Mouse (Mus musculus) fat pad, adult 2 months (tissue): Measurements from ENCODE around the gene Muc1.
"Not testable (repeated sequence)": the region's sequence is repeated elsewhere in the genome, so short reads cannot be mapped to it uniquely, and the experiment has no call there.

Experiments
- DNase-seq: peaks from one replicate; pipeline ENCODE4 v3.0.0-alpha.2; 2011; ENCODE audit warnings: low read depth, low spot score; ENCODE audit errors: extremely low read depth

Muc1 gene

DNA sequence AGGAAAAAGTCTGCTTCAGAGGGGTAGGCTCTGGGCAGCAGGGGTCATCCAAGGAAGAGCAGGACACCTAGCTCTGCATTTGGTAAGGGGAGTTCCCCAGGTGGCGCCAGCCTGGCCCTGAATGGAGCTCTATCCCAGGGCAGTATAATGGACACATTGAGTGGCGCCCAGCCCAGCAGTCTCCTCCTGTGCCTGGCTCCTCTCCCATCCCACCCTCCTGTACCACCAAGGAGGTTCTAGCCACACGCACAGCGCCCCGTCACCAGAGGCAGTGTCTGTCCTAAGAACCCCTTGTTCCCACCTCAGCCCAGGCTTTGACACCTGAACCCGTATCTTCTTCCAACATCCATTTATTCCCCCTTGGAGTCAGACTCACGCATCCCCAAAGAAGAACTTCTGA is 19.1 kb upstream of the Muc1 start:
- DNase-seq = no peak

DNA sequence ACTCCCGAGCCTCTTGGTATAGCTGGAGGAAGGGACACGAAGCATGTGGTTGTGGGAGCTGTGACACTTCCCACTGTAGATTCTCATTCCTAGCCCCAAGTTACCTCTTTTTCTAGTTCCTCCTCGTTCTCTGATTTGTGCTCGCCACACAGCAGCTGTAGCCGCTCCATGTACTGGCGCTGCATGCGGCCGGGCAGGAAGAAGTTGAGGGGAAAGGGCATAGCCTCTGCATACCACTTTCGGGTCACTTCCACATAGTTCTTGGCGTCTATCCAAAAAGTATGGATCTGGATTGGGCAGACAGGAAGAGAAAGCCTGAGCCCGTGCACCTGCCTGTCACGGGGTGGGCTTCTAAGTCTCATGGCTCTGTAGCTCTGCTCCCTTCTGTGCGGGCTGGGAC is 18.7 kb upstream of the Muc1 start:
- no peak for DNase-seq

DNA sequence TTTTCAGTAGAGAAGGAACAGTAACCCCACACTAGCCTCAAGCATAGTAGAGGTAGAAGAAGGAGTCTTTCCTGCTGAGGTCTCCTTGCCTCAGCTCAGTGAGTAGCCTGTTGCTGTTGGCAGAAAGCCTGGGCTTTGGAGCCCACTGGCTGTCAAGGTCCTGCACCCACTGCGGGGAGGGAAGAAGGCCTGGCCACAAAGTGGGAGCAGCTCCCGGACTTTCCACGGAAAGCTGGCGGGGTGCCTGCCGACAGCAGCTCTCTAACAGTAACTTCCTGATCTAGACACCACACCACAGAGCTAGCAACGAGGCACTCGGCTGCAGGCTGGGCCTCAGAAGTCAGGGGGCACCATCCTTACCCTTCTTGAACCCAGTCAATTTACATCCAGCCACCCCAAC is 18.1 kb upstream of the Muc1 start:
- no peak for DNase-seq

DNA sequence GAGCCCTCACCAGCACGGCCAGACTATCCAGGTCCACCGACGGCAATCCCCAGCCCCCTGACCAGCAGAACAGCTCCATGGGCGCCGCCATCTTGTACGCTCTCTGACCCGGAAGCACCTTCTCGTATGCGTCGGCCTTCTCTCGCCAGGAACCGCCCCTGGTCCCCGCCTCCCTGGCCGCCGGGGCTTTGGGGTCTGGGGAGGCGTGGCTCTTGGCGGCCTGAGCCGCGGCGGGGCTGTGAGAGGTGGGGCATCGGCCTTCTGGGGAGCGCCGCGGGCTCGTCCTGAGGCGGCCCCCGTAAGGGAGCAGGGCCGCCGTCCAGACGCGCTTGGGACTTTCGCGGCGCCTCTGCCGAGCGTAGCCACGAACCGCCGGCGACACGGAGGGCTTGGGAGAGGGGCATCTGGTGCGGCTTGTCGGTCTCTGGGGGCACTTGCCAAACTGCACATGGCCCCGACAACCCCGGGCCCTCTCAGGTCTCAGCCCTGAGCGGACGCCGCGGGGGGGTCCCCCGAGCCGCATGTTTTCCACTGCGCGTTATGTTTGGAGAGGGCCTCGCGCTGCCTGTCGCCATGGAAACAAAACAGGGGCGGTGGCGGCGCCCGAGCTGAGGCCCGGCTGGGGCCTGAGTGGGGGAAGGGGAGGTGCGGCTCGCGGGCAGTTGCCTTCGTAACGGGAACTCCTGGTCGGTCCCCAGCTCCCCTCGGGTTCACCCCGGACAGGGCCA is 14.9 kb upstream of the Muc1 start:
- no peak for DNase-seq

DNA sequence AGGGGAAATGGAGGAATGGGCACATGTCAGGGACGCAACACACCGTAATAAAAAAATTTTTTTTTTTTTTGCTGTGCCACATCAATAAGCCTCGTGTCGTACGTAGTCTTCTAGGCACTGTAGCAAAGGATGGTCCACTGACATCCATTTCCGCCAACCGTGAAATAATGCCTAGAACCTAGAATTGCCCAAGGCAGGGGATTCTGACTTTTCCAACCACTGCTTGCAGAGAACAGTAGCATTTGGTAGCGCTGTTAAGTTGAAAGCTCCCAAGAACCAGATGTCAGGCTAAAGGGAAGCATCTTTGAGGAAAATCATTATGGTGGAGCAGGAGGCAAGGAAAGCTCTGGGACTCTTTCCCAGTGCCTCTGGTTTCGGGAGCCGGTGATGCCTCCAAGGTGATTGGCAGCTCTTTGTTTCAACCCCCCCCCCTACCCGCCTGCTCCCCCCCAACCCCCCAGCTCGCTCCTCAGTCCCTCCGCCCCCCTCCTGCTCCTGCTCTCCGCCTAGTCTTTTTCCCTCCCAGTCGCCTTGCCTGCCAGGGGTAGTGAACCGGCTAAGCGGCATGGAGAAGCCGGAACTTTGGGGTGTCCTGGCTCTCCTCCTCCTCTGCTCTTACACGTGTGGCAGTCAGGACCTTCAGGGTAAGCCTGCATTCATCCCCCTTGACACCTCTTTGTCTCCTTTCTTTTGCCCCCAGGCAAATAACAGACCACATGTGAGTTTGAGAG is 14.0 kb upstream of the Muc1 start, which contains the start of gene Thbs3:
TSS of gene Thbs3 (plus strand) at position 500 of the 731 bp plus-strand sequence.
- DNase-seq = no peak

DNA sequence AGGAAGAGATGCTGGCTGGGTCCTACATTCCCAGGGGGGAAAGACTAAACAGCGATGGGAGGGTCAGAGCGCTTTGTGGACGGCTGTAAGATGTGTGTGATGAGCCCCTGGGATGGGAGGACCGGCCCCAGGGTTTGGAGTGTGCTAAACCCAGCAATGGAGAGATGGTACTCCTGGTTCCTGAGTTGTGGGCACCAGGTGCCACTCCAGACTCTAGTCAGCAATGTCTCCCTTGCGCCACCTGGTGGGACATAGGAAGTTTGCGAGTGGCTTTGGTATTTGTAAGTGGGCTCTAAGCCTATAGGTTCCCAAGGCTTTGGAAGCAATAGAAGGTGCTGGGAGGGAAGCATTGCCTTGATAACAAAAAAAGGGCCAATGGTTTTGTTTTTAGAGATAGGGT is 13.0 kb upstream of the Muc1 start:
- no peak for DNase-seq

DNA sequence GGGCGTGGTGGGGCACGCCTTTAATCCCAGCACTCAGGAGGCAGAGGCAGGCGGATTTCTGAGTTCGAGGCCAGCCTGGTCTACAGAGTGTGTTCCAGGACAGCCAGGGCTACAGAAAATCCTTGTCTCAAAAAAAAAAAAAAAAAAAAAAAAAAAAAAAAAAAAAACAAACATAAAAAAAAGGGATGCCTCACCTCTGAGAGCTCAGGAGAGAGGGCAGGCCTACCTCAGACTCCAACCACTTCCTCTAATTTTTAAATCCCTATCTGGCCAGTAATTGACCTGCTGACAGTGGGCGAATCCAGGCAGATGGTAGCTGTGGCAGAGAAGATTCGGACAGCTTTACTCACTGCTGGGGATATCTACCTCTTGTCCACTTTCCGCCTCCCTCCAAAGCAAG is 12.4 kb upstream of the Muc1 start:
- not testable (repeated sequence) for DNase-seq

DNA sequence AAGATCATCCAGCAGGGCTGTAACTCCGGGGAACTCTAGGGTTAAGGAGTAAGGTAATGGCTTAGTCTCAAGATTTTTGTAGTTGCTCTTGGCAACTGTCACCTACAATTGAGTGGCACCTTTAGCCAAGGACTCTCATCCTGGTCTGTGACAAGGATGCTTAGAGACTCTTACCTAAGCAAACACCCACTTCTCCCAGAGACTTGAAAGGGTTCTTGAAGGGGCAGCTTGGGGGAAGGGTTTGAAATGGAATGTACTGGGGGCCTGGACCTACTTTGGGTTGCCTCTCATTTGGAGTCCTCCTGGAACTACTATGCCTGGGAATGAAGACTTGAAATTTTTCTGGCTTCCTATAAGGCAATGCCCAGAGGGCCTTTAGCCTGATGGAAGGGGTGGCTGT is 10.6 kb upstream of the Muc1 start:
- no peak for DNase-seq

DNA sequence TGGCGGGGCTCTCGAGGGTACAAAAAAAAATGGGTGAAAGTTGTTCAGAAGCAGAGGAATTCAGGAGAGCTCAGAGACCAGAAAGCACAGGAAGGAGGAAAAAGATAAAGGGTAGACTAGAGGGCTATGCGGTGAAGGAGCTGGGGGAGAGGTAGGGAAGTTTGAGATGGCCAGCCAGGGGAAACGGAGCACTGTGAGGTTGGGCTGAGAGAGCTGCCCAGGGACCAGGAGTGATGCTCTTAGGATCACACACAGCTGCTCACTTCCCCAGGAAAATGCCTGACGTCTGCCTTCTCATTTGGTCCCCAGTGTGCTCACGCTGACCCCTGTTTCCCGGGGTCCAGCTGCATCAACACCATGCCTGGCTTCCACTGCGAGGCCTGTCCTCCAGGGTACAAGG is 9.3 kb upstream of the Muc1 start:
- no peak for DNase-seq

DNA sequence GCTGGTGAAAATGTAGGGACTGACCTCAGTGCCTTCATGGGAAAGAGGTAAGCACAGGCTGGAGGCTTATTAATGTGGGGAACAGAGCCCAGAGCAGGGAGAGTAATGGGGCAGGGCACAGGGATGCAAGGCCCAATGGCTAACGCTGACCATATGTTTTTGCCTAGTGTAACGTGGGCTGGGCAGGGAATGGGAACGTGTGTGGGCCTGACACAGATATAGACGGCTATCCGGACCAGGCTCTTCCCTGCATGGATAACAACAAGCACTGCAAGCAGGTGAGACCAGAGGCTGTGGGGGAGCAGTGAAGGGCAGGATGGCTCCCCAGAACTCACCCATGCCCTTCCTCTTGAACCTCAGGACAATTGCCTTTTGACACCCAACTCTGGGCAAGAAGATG is 7.7 kb upstream of the Muc1 start:
- DNase-seq = no peak

DNA sequence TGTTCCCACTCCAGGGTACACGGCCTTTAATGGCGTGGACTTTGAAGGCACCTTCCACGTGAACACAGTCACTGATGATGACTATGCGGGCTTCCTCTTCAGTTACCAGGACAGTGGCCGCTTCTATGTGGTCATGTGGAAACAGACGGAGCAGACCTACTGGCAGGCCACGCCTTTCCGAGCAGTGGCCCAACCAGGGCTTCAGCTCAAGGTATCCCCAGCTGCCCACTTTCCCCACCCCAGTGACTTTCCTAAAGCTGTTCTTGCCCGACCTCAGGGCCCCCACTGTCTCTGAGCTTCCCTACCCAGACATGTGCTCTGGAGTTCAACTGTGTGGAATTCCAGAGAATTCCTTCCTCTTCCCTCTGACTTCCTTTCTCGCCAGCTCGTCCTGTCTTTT is 4.1 kb upstream of the Muc1 start:
- DNase-seq = no peak

DNA sequence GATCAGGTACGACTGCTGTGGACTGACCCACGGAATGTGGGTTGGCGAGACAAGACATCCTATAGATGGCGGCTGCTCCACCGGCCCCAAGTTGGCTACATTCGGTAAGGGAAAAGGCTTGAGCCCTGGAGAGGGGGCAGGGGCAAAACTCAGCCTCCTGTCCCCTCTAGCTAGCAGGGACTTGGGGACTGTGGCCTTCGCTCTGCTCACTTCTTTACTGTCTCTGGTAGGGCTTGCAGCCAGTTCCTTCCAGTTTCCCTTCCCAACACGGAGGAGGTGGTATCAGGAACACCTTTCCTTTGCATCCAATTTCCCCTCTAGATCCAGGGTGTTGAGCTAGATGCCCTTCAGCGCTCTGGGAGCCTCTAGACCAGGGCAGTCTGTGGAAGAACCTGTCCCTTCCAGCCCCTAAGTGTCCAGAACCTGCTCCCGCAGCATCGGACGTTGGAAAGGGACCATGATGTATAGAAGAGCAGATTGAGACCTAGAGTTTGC is 3.5 kb upstream of the Muc1 start:
- no peak for DNase-seq

DNA sequence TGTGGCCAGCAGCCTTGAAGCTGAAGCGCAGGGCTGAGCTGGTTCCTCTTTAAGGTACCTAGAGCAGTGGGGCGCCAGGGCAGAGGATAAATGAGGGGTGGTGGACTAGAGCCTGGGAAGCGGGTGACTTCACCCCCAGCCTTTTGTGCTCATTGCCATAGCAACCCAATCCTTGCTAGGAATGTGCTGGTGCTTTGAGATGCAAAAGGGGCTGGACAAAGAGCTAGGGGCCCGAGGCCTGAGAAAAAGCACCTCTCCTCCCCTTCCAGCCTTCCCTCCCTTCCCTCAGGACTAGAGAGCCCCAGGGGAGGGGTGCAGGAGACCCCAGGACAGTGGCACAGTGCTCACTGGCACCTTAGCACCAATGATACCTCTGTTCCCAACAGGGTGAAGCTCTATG is 2.9 kb upstream of the Muc1 start:
- DNase-seq = no peak

DNA sequence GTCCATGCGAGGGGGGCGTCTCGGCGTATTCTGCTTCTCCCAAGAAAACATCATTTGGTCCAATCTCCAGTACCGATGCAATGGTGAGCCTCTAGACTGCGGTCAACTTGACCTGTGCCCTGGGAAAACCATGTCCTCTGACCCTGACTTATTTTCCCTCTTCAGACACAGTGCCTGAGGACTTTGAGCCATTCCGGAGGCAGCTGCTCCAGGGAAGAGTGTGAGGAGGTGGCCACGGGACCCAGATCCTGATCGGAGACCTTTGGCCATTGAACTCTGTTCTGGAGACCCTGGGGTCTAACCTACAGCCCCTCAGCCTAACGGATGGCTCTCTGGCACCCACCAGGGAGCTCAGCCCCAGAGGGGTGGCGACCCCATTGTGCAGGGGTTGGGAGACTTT is 2.5 kb upstream of the Muc1 start:
- DNase-seq = no peak

DNA sequence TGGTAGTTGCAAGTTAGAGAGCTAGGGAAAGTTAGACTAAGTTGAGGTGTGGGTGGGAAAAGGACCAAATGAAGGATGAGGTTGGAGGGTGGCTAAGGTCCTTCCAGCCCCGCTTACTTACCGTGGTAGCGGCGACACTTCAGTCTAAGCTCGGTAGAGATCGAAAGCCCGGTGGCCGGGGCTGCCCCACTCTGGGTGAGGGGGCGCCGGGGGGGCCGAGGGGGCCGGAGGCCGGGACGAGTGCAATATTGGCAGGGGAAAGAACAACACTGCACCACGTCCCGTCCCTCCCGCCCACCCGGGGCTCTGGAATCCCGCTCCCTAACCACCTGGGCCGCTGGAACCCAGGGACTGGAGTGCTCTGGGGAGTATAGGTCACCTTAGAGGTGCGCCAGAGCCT is 2.0 kb upstream of the Muc1 start, which contains the start of gene Mtx1:
TSS of gene Mtx1 (minus strand) at position 189 of the 400 bp plus-strand sequence.
- DNase-seq = no peak

DNA sequence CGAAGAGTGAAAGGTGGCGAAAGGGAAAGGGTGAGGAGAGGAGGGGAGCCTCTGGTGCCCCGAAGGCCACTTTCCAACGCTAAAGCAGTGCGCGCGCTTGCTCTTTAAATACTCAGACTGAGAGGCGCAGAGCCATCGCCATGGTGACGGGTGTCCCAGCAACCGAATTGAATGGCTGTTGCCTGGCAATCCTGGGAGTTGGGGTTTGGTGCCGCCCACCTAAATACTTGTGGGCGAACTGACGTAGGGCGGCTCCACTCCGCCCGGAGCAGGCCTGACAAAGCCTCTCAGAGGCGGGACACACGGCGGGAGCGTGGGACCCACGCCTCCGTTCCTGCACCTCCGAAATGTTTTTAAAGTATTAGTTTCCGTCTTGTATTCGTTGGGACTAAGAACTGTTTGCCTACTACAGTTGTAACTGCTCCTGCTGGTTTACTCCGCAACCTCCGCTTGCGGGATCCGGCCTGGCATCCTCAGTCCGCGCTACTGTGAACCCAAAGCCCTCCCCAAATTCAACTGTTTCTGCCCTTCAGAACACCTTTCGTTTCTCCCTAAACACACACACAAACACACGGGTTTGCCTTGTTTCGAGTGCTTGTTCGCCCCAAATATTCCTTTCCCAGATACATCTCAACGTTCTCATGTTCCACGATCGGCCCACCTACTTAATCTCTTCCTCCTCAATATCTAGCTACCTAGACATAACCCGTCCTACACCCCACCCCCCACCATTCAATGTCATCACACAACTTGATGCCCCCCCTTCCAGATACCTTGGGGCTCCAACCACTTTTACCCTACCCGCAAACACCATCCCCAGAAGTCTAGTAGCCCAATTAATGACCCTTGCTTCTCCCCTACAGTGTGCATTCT is 1.3 kb upstream of the Muc1 start:
- DNase-seq = no peak

DNA sequence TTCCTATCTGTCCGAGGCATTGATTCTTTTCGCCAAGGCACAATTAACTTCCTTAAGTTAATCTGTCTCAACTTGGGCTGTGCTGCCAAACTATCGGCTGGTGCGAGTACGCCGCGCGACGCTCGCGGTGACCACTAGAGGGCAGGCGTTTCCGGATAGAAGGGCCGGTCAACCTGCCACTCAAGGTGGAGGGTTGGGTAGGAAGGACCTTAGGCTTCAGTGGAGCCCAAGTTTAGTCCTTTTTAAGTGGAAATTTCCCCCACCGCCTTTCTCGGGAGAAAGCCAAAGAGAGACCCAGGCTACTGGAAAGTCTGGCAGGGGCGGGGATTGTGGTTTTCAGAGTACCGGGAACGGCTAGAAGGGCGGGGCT is 692 bp upstream of the Muc1 start:
- no peak for DNase-seq

DNA sequence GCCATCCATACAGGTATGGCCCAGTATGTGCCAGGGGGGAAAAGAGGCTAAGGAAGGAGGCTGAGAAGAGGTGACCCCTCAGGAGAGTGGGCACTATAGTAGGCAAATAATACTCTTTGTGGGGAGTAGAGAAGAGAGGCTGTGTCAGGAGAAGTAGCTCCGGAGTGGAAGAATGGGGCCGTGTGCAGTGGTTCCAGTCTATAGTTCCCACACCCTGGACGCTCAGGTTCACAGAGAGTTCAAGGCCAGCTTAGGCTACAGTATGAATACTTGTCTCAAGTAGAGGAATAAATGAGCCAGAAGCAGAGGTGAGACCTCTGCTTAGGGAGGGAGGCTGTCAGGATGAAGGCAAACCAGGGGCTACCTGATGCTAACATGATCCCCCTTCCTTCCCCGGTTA is 419 bp downstream of the Muc1 start:
- DNase-seq = no peak

DNA sequence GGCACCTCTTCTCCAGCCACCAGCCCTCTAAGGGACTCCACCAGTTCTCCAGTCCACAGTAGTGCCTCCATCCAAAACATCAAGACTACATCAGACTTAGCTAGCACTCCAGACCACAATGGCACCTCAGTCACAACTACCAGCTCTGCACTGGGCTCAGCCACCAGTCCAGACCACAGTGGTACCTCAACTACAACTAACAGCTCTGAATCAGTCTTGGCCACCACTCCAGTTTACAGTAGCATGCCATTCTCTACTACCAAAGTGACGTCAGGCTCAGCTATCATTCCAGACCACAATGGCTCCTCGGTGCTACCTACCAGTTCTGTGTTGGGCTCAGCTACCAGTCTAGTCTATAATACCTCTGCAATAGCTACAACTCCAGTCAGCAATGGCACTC is 1.7 kb downstream of the Muc1 start:
- DNase-seq = no peak

DNA sequence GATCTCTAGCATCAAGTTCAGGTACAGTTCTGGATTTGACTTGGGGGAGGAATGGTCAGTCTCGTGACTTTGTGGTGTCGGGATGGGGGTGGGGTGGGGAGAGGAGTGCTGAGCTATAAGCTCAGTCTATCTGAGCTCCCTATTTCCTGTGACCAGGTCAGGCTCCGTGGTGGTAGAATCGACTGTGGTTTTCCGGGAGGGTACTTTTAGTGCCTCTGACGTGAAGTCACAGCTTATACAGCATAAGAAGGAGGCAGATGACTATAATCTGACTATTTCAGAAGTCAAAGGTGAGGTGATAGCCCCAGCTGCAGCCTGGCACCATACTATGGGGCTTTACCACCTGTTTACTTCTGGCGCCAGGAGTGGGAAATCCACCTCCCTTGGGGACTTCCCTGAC is 2.5 kb downstream of the Muc1 start:
- DNase-seq = no peak

DNA sequence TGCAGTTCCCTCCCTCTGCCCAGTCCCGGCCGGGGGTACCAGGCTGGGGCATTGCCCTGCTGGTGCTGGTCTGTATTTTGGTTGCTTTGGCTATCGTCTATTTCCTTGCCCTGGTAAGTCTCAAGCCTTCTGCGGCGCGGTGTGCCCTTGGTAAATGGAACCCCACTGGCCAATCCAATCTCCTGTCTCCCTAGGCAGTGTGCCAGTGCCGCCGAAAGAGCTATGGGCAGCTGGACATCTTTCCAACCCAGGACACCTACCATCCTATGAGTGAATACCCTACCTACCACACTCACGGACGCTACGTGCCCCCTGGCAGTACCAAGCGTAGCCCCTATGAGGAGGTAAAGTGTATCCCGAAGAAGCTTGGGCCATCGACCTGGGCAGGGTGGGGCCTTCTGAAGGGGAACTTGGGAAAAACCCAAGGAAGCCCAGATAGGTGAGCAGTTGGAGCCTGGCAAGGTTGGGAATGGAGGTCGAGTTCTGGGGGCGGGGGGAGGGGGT is 3.0 kb downstream of the Muc1 start:
- DNase-seq = no peak
